Mouse (Mus musculus) yolk sac, embryonic 10.5 days (tissue): Measurements from ENCODE around the gene Lrmda.
A peak's percentile ranks its signal among the peaks of the same experiment; 100 is the strongest.

Source experiments
- DNase-seq: peaks from one replicate; pipeline ENCODE4 v3.0.0-alpha.2; 2017; ENCODE audit warnings: low spot score

Gene Lrmda

DNA sequence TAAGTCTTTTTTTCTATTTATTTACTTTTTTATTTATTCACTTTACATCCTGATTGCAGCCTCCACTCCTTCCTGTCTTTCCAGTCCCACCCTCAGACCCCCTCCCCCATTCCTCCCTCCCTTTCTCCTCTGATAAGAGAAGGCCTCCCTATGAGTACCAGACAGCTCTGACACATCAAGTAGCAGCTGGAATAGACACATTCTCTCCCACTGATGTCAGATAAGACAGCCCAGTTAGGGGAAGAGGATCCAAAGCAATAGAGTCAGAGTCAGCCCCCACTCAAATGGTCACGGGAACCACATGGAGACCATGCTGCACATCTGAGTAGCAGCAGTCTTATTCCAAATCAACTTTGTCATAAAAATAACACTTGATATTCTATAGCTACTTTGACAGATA, 700.5 kb downstream of the Lrmda start:
- no peak for DNase-seq

DNA sequence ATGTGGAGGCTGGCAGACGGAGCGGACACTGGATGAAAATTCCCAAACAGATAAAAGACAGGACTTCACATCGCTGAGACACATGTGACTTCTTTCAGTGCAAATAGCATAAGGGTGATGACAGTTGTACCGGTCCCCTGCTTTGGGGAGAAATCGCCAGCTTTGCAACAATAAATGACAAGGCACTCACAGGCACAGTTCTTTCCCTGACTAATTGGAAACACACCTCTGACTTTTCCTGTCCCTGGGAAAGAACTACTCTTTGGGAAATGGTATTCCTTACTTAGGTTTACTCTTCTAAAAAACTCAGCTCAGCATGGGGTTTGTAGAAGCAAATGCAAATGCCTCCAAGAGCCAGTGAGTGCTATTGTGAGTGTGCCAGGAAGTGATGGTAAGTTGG, 702.3 kb downstream of the Lrmda start:
- DNase-seq: no peak

DNA sequence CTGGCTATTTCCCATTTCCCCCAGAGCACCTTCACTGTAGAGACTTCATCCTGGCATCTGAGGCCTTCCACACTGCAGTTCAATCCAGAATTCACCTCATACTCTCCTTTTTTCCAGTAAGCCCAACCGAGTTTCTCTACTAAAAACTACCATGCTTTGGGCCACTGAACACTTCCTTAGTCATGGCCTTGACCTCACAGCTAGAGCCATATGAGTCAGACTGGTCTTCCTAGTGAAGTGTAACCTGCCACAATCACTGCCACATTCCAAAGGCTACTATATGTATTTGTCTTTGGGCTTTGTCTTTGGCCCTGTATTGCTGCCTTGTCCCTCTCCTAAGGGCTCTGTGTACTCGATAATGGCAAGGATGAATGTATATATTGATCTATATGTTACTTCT, 708.0 kb downstream of the Lrmda start:
- no peak for DNase-seq

DNA sequence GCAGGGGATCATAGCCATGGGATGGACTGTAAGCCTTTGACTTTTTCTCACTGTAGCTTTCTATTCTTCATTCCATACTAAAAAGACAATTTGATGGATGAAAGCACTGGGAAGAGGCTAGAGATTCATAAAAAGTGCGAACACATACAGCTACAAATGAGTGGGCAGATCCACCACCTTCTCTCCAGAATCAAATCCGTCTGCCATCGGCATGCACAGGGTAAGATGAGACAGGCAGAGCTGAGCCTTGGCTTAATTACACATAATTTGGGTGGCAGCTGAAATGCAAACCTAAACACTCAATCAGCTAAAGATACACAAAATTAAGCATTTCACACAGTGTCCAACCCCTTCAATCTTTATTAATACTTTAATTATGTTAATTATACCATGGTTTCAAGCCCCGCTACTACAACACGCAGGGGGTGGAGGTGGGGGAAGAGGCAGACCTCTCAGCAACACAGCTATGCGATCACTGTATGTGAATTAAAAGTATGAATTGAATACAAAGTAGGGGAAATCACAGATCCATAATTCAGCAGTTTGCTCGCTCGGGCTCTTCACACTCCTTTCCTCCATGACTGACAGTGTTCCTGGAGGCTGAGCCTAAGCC, 709.2 kb downstream of the Lrmda start:
- DNase-seq: no peak

DNA sequence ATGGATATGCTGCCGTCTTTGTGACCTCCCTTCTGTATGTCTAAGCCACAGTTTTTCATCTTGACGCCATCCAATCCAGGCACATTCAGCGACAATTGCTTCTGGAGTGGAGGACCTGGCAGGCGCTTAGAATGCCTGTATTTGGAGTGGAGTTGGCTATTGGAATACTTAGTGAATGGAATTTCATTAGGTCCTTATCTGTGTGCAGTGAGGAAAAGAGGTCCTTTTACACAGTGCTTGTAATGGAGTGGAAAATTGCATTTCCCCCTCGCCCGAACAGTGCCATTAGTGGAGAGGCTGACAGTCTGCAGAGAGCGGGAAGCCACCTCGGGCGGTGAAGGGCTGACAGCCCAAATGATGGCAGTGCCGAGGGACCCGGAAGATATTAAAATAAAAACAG, 719.1 kb downstream of the Lrmda start:
- no peak for DNase-seq

DNA sequence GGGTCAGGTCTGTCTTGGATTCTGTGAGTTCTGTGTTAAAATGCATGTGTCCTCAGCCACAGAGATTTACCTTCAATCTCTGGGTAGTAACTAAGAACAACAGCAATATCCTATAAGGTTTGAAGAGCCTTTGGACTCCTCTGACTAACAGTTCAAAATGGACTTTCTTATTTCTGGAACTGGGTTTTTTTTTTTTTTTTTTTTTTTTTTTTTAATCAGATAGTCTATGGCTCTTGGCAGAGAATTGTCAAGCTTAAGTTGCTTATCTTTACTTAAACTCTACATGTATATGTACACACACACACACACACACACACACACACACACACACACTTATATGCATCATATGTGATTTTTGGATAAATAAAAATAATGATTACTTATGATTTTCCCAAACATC, 723.0 kb downstream of the Lrmda start:
- DNase-seq: no peak

DNA sequence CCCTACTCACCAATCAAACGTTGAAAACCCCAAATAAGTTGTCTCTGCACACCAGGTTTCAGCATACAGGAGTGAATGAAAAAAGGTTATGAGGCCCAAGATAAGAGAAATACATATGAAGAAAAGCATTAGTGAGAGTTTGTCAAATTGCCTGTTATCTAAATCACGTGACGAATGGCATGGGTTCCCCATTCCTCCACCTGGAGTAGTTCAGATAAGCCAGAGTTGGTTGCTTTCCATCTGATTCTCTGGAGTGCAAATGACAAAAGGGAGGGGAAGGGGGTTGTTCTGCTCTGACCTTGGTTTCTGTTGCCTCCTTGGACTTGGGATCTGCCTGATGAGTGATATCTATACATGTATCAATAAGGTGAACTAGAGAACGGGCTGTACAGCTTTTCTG, 723.8 kb downstream of the Lrmda start:
- DNase-seq: no peak

DNA sequence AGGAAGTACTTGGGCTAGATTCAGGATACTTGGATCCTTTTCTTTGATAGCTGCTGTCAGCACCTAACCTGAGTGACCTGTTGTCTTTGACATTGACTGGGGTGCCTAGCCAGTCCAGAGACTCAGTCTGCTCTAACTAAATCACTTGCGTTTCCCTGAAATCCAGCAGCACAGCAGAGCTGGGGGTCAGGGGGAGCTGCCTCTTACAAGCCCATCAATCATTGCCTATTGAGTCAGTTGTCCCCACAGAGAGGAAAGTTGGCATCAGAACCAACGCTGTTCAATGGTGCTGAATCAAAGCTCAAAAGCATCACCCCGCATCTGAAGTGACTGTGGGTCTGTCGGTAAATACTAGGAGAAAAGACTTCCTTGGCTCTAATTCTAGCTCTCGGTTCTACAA, 725.2 kb downstream of the Lrmda start:
- no peak for DNase-seq

DNA sequence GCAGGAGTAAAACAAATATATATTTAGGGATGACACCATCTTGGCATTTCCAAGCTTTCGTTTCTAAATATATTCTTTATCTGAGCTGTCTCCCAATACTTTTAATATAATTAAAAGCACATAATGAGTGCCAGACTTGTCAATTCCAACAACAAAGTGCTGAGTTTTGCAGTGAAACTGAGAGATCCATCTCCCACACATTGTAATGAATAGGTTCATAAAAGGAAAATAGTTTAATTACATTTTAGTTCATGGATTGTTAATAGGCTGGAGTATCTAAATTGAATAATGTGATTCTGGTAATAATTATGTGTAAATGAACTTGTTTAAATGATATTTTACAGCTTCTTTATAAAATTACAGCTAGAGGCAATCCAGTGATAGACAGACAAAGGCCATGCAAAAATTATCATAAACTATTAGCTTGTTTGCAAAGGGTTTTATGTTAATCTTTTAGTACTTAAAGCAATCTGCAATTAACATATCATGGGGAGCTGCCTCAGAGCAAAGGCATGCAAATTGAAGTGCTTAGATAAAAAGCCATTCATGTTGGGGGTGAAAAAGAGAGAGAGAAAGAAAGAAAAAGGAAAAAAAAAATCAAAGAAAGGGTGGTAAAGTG, 725.9 kb downstream of the Lrmda start:
- DNase-seq: no peak

DNA sequence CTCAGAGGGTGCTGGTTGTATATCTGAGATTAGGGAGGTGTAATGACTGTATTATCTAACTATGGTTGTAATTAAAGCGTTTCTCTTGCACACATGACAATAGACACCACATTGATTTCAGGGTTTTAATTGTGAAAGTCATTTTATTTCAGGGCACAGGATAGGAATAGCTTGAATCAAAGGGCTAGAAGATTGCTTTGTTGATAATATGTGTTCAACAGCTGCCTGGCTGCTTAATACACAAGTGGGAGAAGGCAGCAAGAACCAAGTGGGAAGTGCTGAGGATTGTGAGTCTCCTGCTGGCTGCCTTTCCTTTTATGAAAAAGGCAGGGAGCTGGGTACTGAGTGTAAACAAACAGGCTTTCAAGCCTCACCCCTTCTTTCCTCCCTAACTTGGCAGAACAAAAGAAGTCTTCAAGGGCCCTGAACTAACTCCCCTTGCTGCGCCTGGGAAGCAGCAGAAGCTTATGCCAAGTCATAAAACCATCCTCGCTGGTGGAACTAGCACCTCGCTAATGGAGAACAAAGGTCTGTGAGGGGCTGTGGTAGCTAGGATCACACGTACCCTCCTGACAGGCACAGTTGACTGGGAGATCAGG, 726.5 kb downstream of the Lrmda start:
- DNase-seq: no peak

DNA sequence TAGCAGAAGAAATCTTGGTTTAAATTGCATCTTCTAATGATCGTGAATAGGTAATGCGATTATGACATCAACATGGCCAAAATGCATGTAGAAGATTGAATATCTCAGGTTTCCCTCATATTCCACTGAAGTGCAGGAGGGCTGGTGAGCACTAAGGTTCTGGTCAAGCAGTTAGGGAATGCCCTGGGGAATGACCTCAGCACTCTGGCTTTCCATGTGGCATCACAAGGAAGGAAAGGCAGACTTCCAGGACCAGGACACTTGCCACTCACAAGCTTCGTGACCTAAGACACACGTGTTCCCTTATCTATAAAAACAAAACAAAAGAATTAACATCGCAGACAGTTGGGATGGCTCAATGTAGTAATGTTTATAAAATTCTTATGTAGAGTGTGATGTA, 728.3 kb downstream of the Lrmda start:
- no peak for DNase-seq

DNA sequence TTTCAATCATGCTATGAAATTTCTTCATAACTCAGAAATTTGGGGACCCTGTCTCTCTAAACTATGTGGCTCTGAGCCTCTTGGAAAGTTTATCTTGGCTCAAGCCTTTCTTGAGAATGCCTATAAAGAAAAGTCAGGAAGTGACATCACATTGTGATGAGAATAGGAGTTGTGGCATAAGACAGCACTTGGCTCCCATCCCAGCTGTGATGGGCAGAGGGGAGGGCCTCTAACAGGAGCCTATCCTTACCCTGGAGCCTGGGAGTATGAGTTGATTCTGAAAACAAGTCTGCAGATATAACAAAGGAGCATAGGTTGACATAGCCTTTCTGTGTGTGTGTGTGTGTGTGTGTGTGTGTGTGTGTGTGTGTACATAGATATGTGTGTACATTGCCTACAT, 730.9 kb downstream of the Lrmda start:
- DNase-seq: no peak

DNA sequence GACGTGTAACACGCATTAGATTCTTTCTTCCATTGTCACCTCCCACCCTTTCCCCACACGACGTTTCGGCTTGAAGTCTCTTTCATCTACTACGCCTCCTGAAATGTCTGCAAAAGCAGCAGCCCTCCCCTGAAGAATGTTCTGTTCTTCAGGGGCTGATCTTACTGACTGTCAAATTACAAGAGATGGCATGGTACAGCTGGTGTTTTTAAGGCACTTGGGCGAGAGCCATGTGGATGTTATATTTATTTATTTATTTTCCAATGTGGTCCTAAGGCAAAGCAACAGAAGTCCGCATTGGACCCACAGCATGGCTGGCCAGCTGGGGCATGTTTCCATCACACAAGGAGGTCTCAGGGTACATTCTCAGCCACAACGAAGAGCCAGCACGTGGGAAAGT, 731.8 kb downstream of the Lrmda start:
- DNase-seq: no peak

DNA sequence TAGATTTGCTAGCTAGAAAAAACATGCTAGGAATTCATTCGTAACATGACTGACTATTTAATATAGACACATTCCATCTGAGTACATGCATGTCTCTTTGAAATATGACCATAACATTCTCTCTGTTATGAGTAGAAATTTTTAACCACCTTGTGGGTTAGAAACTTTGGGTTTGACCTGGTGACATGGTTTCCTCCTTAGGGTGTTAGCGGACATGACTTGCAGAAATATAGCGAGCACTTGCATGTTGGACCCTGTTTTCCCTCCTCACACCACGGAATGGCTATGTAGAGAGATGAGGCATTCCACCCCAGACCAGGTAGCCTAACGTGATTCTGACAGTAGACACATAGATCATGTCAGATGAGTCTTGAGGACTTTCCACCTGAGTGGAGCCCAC, 735.1 kb downstream of the Lrmda start:
- DNase-seq: no peak

DNA sequence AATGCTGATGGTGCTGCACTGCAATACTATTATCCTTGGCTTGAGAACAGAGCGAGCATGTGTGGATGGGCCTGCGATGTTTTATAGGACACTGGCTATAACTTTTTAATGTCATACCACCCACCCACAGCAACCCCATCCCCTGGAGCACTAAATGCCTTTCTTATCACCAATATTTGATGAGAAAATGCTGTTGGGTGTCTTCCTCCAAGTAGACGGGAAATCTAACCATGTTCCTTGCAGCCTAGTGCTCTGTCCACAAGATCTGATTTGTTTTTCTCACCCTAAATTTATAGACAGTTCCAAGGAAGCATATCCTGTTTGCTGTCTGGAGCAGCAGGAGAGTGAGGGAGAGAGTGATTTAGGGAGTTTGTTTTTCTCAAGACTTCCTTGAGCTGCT, 738.0 kb downstream of the Lrmda start:
- no peak for DNase-seq

DNA sequence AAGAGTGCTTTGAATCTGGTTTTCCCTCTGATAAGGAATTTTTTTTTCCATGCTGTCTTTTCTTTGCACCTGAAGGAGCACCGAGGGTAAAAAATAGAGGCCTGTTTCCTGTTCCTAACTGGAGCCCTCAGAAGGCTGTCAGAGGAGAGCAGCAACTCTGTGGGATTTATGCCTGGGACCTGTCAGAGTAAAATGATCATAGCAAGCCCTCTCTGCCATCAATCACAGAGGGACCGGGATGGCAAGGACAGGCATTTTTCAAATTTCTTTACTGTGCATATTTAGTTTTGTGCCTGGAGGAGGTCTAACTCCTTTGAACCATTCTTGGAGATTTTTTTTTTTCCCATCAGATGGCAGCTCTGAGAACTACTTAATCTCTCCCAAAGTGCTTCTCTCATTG, 739.7 kb downstream of the Lrmda start:
- peak; percentile 18 for DNase-seq

DNA sequence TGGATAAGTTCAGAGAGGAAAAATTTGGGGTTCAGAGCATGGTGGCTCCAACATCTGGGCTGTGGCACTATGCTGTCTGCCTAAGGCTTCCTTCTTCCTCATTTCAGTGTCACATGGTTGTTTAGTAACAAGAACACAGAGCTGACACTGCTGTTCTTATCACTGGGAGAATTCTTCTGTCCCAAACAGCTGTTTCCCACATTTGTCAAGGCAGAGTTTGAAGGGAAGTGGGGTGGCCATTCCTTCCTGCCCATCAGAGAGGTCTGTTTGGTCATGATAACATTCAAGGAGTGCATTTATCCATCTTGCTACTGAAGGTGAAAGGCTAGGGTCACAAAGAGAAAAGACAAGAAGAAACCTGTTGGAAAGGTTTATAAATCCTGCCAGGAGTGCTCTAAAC, 740.2 kb downstream of the Lrmda start:
- DNase-seq: peak; percentile 29

DNA sequence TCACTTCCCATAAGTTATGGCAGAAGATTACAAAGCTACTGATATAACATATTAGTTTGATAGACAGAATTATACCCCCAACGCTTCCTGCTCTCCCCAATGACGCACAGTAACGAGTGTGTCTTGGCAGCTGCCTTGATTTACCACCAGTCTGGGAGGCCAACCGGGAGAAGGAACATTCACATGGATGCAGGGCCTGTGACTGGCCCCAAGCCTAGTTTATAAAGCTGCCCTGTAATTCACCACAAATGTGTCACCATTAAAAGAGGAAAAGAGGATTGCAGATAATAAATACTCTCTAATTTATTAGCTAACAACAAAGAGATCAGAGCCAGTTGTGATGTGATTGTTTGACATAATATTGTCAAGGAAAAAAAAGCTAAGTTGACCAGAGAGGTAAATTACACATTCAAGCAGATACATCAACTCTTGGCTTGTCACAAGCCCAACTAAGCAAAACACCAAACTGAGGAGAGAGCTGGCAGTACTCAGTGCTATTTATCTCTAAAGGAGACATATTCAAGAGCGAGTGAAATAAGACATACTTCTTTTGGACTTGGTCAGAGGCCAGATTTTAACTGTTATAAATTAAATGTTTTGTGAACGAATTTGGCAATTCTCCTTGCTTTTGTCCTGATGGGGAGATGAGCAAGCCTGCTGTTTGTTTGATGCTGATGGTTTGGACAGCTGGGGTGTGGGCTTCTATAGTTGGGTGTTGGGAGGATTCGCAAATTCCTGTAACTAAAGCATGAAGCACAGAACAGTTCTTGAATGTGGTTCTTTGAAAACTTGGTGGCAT, 740.9 kb downstream of the Lrmda start:
- peak; percentile 51 for DNase-seq

DNA sequence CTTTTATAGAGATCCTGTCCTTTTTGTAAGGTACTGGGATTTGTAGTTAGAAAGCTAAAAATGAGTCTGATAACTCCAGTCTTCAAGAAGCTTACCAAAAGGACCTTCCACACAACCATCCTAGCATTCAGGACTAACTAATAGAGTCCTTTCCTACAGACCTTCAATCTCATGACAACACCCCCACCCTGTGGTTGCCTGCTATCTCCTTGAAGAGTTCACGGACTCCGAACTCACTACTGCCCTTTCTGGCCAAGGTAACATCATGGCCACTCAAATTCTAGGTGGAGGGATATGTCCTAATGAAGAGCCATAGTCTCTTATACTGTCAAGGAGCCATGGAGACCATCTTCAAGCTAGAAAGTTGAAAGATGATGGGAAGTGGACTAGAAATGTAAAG, 762.2 kb downstream of the Lrmda start:
- no peak for DNase-seq

DNA sequence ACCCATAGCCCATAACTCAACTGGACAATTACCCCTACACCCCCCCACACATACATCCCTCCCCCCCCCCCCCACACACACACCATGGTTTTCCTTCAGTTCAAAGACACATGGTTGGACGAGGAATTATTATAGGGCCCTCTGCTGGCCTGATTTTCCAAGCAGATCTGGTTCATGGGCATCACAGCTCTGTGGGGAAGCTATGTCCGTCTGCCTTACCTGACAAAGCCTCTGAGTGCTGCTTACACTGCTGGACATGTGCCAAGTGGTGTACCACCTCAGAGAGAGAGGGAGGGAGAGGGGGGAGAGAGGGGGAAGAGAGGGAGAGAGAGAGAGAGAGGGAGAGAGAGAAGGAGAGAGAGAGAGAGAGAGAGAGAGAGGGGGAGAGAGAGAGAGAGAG, 762.9 kb downstream of the Lrmda start:
- no peak for DNase-seq

DNA sequence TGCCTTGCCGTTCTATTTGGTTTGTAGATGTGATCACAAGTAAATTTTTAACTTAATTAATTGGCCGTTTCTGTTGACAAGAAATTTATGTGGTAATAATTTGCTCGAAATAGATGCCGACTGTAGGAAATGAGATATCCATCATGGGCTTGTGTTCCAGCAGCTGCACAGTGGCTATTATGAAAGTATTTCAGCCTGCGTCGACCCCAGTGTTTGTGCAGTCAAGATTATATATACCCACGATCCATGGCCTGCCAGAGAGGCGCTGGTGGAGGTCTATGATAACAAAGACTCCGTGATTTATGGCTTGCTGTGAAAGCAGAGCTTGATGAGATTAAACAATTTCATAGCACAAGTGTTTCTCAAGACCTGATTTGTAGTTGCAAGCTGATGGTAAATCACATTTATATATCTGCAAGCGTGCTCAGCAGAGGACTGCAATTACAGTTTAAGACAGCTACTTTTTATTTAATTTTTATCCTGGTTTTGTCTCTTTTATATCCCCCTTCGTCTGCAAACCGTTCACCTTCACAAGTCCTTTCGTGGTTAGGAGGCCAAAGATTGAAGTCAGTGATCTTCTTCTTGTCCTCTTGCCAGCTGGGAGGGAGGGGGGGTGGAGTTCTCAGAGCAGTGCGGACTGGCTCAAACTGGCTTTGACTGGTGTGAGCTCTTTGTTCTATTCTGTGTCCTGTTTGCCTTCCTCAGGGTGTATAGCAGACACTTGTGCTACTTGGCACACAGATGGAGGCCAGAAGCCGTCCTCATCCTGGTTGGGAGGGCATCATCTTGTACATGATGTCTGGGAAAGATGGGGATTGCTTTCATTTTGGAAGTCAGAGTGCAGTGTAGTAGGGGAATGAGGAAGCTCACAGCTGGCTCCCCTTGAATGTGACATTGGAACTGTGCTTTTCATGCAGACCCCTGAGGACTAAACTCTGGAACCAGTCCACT, 764.0 kb downstream of the Lrmda start:
- DNase-seq: peak; percentile 60

DNA sequence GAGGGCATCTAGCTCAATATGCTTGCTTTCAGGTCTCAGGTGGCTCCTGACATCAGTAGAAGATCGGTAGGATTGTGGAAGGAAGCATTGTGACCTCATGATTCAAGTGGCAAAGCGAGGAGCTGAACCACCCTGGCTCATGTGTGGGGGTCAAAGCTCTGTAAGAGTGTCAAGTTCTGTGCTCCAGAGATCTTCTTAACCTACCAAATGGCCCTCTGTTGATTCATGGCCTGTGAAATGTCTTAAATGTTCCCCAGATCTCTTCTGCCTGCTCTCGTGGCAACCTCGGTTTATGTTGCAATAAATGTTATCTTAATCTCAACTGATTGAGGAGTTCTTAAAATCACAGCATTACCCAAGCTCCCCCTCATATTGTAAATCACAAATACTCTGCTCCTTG, 780.5 kb downstream of the Lrmda start:
- peak; percentile 23 for DNase-seq
